Mouse (Mus musculus) MEL (cell line): ENCODE data around the gene B3gnt4. TPM values are rescaled to one million over a fixed set of nuclear protein-coding genes. Genes with fewer than 3 reads are reported as not detected.

ENCODE experiments used
- DNase-seq: peaks from one replicate; pipeline ENCODE4 v3.0.0; 2011; ENCODE audit warnings: low read depth, low spot score
- H3K27ac ChIP-seq: 2 replicates; pipeline ENCODE4 v1.5.1; 2012; ENCODE audit warnings: low read depth, mild to moderate bottlenecking, control low read depth, low read length, moderate library complexity; ENCODE audit not compliant: control insufficient read depth
- H3K27me3 ChIP-seq, 2 experiments: fragments of 150-350 bp in 1 of 2; sonication (generic) in 1 of 2; 2 replicates each; pipeline ENCODE4 v1.6.1; 2012; ENCODE audit warnings: low read length in 2 of 2, mild to moderate bottlenecking in 2 of 2, improper control_type of control experiment in 1 of 2, moderate library complexity in 1 of 2; ENCODE audit not compliant: insufficient read depth in 2 of 2, control insufficient read depth in 1 of 2
- H3K36me3 ChIP-seq, 2 experiments: 2 replicates each; pipeline ENCODE4 v1.6.1; 2012 to 2014; ENCODE audit warnings: low read length in 2 of 2, improper control_type of control experiment in 1 of 2, inconsistent platforms in 1 of 2, mild to moderate bottlenecking in 1 of 2; ENCODE audit not compliant: insufficient read depth in 2 of 2, control insufficient read depth in 1 of 2
- H3K4me1 ChIP-seq, 2 experiments: fragments of 150-350 bp in 1 of 2; sonication (generic) in 1 of 2; 2 replicates each; pipeline ENCODE4 v1.6.1; 2012; ENCODE audit warnings: low read length in 2 of 2, improper control_type of control experiment in 1 of 2, mild to moderate bottlenecking in 1 of 2; ENCODE audit not compliant: insufficient read depth in 2 of 2, control insufficient read depth in 1 of 2
- H3K4me3 ChIP-seq, 2 experiments: fragments of 150-350 bp in 1 of 2; sonication (generic) in 1 of 2; 2 replicates each; pipeline ENCODE4 v1.5.1; 2012; ENCODE audit warnings: low read depth in 2 of 2, low read length in 2 of 2, mild to moderate bottlenecking in 2 of 2, moderate library complexity in 2 of 2, control low read depth in 1 of 2, improper control_type of control experiment in 1 of 2; ENCODE audit not compliant: control insufficient read depth in 1 of 2, insufficient read depth in 1 of 2
- H3K79me2 ChIP-seq: 2 replicates; pipeline ENCODE4 v1.6.1; 2012; ENCODE audit warnings: mild to moderate bottlenecking, low read length, moderate library complexity; ENCODE audit not compliant: control insufficient read depth, poor library complexity, insufficient read depth
- H3K9ac ChIP-seq: 2 replicates; pipeline ENCODE4 v1.6.1; 2012; ENCODE audit warnings: low read depth, mild to moderate bottlenecking, control low read depth, low read length, moderate library complexity; ENCODE audit not compliant: control insufficient read depth, poor library complexity, severe bottlenecking
- H3K9me3 ChIP-seq: fragments of 150-350 bp; sonication (generic); replicated peaks from 2 replicates; pipeline ENCODE4 v1.6.1; 2012; ENCODE audit warnings: mild to moderate bottlenecking, low read length, improper control_type of control experiment, moderate library complexity; ENCODE audit not compliant: insufficient read depth
- CHD2 ChIP-seq: IDR thresholded peaks from 2 replicates; pipeline ENCODE4 v1.6.1; 2011; ENCODE audit warnings: low read length, improper control_type of control experiment
- E2F4 ChIP-seq: IDR thresholded peaks from 2 replicates; pipeline ENCODE4 v1.6.1; 2011; ENCODE audit warnings: low read depth, low read length, improper control_type of control experiment, borderline replicate concordance
- ELF1 ChIP-seq: IDR thresholded peaks from 2 replicates; pipeline ENCODE4 v1.6.1; 2014; ENCODE audit warnings: low read depth, mild to moderate bottlenecking, inconsistent platforms, low read length, improper control_type of control experiment, moderate library complexity
- GATA1 ChIP-seq: IDR thresholded peaks from 2 replicates; pipeline ENCODE4 v1.6.1; 2011; ENCODE audit warnings: low read depth, low read length, improper control_type of control experiment
- HCFC1 ChIP-seq: IDR thresholded peaks from 2 replicates; pipeline ENCODE4 v1.6.1; 2012; ENCODE audit warnings: low read depth, mild to moderate bottlenecking, inconsistent platforms, low read length, improper control_type of control experiment, moderate library complexity
- JUND ChIP-seq: IDR thresholded peaks from 2 replicates; pipeline ENCODE4 v1.6.1; 2011; ENCODE audit warnings: low read depth, mild to moderate bottlenecking, improper control_type of control experiment, low read length
- MAZ ChIP-seq: IDR thresholded peaks from 2 replicates; pipeline ENCODE4 v1.6.1; 2012; ENCODE audit warnings: low read depth, mild to moderate bottlenecking, inconsistent platforms, low read length, improper control_type of control experiment
- MXI1 ChIP-seq: IDR thresholded peaks from 2 replicates; pipeline ENCODE4 v1.6.1; 2011; ENCODE audit warnings: mild to moderate bottlenecking, low read depth, low read length, improper control_type of control experiment
- MYC ChIP-seq: IDR thresholded peaks from 2 replicates; pipeline ENCODE4 v1.6.1; 2011; ENCODE audit warnings: low read depth, mild to moderate bottlenecking, low read length, improper control_type of control experiment, moderate library complexity
- POLR2AphosphoS2 ChIP-seq: IDR thresholded peaks from 2 replicates; pipeline ENCODE4 v1.6.1; 2011; ENCODE audit warnings: low read length, improper control_type of control experiment
- POLR2AphosphoS5 ChIP-seq: IDR thresholded peaks from 2 replicates; pipeline ENCODE4 v1.6.1; 2012; ENCODE audit warnings: low read depth, borderline replicate concordance, mild to moderate bottlenecking, inconsistent platforms, low read length, moderate library complexity, mixed read lengths
- SIN3A ChIP-seq: IDR thresholded peaks from 2 replicates; pipeline ENCODE4 v1.6.1; 2012; ENCODE audit warnings: low read length, improper control_type of control experiment, inconsistent platforms
- TAL1 ChIP-seq: IDR thresholded peaks from 2 replicates; pipeline ENCODE4 v1.6.1; 2012; ENCODE audit warnings: mild to moderate bottlenecking, inconsistent platforms, low read length, moderate library complexity, mixed read lengths
- TBP ChIP-seq: IDR thresholded peaks from 2 replicates; pipeline ENCODE4 v1.8.0; 2011; ENCODE audit warnings: low read depth, low read length, improper control_type of control experiment
- TCF12 ChIP-seq: IDR thresholded peaks from 2 replicates; pipeline ENCODE4 v1.6.1; 2014; ENCODE audit warnings: low read depth, mild to moderate bottlenecking, inconsistent platforms, low read length, improper control_type of control experiment, moderate library complexity
- USF1 ChIP-seq: IDR thresholded peaks from 2 replicates; pipeline ENCODE4 v1.6.1; 2014; ENCODE audit warnings: low read depth, mild to moderate bottlenecking, inconsistent platforms, low read length, improper control_type of control experiment, moderate library complexity
- ZC3H11A ChIP-seq: IDR thresholded peaks from 2 replicates; pipeline ENCODE4 v1.6.1; 2012; ENCODE audit warnings: low read depth, mild to moderate bottlenecking, inconsistent platforms, low read length, improper control_type of control experiment
- ZKSCAN1 ChIP-seq: IDR thresholded peaks from 2 replicates; pipeline ENCODE4 v1.6.1; 2012; ENCODE audit warnings: low read depth, mild to moderate bottlenecking, inconsistent platforms, low read length, improper control_type of control experiment, moderate library complexity
- ZMIZ1 ChIP-seq: IDR thresholded peaks from 2 replicates; pipeline ENCODE4 v1.6.1; 2012; ENCODE audit warnings: low read depth, mild to moderate bottlenecking, inconsistent platforms, low read length, improper control_type of control experiment, moderate library complexity
- polyA plus RNA-seq, 2 experiments: library from polyadenylated mRNA; stranded (reverse) in 1 of 2; unstranded in 1 of 2; fragments of >175 nt in 1 of 2; fragments of >200 nt in 1 of 2; gene quantifications; 2 replicates each; pipeline versions ENCODE4 v1.2.1 to v1.2.4; 2012; ENCODE audit warnings: low replicate concordance in 2 of 2, low read depth in 1 of 2; ENCODE audit not compliant: insufficient read length in 2 of 2, insufficient read depth in 1 of 2, missing spikeins in 1 of 2
- total RNA-seq: library from RNA; depleted of rRNA; stranded (reverse); fragments of 300-350 nt; gene quantifications from 2 replicates; pipeline ENCODE4 v1.2.3, GENCODE M21; 2012

The B3gnt4 gene
- total and polyA plus RNA-seq, 3 experiments: 0.25 to 0.39 TPM; not detected in 1

DNA sequence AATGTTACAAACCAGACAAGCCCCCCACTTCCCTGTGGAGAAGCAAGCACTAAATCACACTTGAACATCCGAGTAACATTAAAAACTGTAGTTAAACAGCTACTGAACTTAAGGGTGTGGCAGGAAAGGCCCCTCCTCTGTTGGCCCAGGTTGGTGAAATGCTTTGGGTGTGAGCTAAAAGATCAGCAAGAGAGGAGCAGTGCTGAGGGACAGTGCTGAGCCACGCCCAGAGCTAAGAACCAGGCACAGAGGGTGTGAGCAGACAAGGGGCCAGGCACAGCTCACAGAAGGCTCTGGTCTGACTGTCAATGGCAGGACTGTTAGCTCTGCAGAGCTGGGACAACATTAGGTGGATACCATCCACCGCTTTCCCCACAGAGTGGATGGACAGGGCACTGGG is 1.8 kb downstream of the B3gnt4 start:
- H3K9me3 ChIP-seq: no peaks in the 10 kb centered on the region
- H3K27me3 ChIP-seq: no peaks in the 10 kb centered on the region
- TF ChIP-seq ZC3H11A (no peak), TAL1 (no peak), ZMIZ1 (no peak), GATA1 (no peak), CHD2 (no peak), MXI1 (no peak), TCF12 (no peak), POLR2AphosphoS5 (no peak), HCFC1 (no peak), ELF1 (no peak), JUND (no peak), POLR2AphosphoS2 (no peak), SIN3A (no peak), MYC (no peak), USF1 (no peak), MAZ (no peak), E2F4 (no peak), TBP (no peak)
- peak; percentile 74 for DNase-seq
- no peak overlapping the region for H3K4me3 ChIP-seq
- H3K9ac ChIP-seq: no peak overlapping the region; the same call in 1 of the 2 replicates
- H3K36me3 ChIP-seq: peaks cover 0 to 9% of the 10 kb centered on the region in 2 experiments; a peak in 2 of 4 replicates
- H3K27ac ChIP-seq: peak overlapping the region; percentile 26
- peaks cover 3 to 19% of the 10 kb centered on the region in 2 experiments for H3K4me1 ChIP-seq
- H3K79me2 ChIP-seq: no peaks in the 10 kb centered on the region

DNA sequence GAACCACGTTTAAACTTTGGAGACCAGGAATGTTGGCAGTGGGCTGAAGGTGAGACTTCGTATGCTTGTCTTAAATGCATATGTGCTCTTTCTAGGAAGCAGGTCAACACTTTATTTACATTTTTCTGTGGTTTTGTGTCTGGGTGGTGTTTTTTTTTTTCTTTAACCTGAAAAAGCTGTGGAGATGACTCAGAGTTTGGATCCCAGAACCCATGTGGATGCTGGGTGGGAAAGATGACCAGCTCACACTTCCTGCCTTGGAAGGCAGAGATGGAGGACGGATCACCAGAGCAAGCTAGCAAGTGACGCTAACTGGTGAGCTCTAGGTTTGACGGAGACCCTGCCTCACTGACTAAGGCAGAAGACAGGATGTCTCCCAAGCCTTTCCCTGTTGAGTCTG is 4.6 kb downstream of the B3gnt4 start:
- TF ChIP-seq ZKSCAN1 (no peak), TAL1 (no peak)
- TF ChIP-seq, all 39 proteins: peak for 0
- H3K4me3 ChIP-seq: no peak overlapping the region
- peaks cover 4 to 9% of the 10 kb centered on the region in 2 experiments for H3K36me3 ChIP-seq
- no peak for DNase-seq
- no peaks in the 10 kb centered on the region for H3K79me2 ChIP-seq
- peaks cover 3 to 10% of the 10 kb centered on the region in 2 experiments for H3K4me1 ChIP-seq
- H3K27me3 ChIP-seq: no peaks in the 10 kb centered on the region
- H3K27ac ChIP-seq: no peak overlapping the region
- no peak overlapping the region for H3K9ac ChIP-seq
- no peaks in the 10 kb centered on the region for H3K9me3 ChIP-seq
